Mouse (Mus musculus) embryonic fibroblast, embryonic 13.5 days (primary cell): ENCODE data around the gene Spag9. TPM values are rescaled to one million over a fixed set of nuclear protein-coding genes. Genes with fewer than 3 reads are reported as not detected.

ENCODE experiments used
- H3K27ac ChIP-seq: 2 replicates; pipeline ENCODE4 v1.5.1; 2012; ENCODE audit warnings: low read length, control low read depth, inconsistent platforms; ENCODE audit not compliant: insufficient read depth
- H3K4me1 ChIP-seq: 2 replicates; pipeline ENCODE4 v1.6.1; 2011; ENCODE audit warnings: low read length; ENCODE audit not compliant: control insufficient read depth, insufficient read depth
- H3K4me3 ChIP-seq: 2 replicates; pipeline ENCODE4 v1.5.1; 2011; ENCODE audit warnings: mild to moderate bottlenecking, control low read depth, low read length; ENCODE audit not compliant: insufficient read depth
- CTCF ChIP-seq: IDR thresholded peaks from 2 replicates; pipeline ENCODE4 v1.5.1; 2011; ENCODE audit warnings: mild to moderate bottlenecking, control low read depth, low read length, moderate library complexity, borderline replicate concordance; ENCODE audit not compliant: insufficient read depth
- POLR2A ChIP-seq: IDR thresholded peaks from 2 replicates; pipeline ENCODE4 v1.6.1; 2011; ENCODE audit warnings: low read depth, mild to moderate bottlenecking, control low read depth, low read length, moderate library complexity
- polyA plus RNA-seq: library from polyadenylated mRNA; stranded (reverse); fragments of >200 nt; gene quantifications from 2 replicates; pipeline ENCODE4 v1.2.4, GENCODE M21; 2011; ENCODE audit warnings: low read depth; ENCODE audit not compliant: missing spikeins, insufficient read length

The Spag9 gene
- polyA plus RNA-seq, 1 experiment, result 93.7 TPM

GRCm38 (mm10) chr11:93985265-93985664 is 10.6 kb upstream of the Spag9 start:
- H3K4me1 ChIP-seq, result peaks cover 9% of the 10 kb centered on the region
- H3K4me3 ChIP-seq, result no peak overlapping the region
- TF ChIP-seq CTCF (no peak), POLR2A (no peak)

GRCm38 (mm10) chr11:93986298-93986697 is 9.6 kb upstream of the Spag9 start:
- Histone ChIP-seq H3K4me1 (peaks cover 9% of the 10 kb centered on the region), H3K27ac (no peak overlapping the region), H3K4me3 (no peak overlapping the region)
- TF ChIP-seq POLR2A (no peak), CTCF (no peak)

More at GRCm38 (mm10) chr11:93985265-93985664, 10.6 kb upstream of the Spag9 start:
- H3K27ac ChIP-seq, result no peak overlapping the region

- TF ChIP-seq POLR2A (no peak), CTCF (no peak)
- Histone ChIP-seq H3K4me1 (peaks cover 9% of the 10 kb centered on the region), H3K4me3 (no peak overlapping the region), H3K27ac (no peak overlapping the region)
These were observed 8.9 kb upstream of the Spag9 start for GRCm38 (mm10) chr11:93987026-93987425.

GRCm38 (mm10) chr11:93987625-93988327 is 8.1 kb upstream of the Spag9 start:
- TF ChIP-seq POLR2A (no peak), CTCF (no peak)
- Histone ChIP-seq H3K4me1 (peaks cover 9% of the 10 kb centered on the region), H3K27ac (peak overlapping the region; percentile 90), H3K4me3 (no peak overlapping the region)

GRCm38 (mm10) chr11:93988328-93989062 is 7.4 kb upstream of the Spag9 start:
- Histone ChIP-seq H3K4me1 (peaks cover 9% of the 10 kb centered on the region), H3K27ac (peak overlapping the region; percentile 90), H3K4me3 (no peak overlapping the region)
- TF ChIP-seq POLR2A (0 out of 2 replicates have a peak, but pooled peaks have one; percentile 34), CTCF (no peak)

GRCm38 (mm10) chr11:93994531-93994930 is 1.4 kb upstream of the Spag9 start:
- TF ChIP-seq POLR2A (no peak), CTCF (no peak)
- H3K4me3 ChIP-seq, result 0 out of 2 replicates have a peak overlapping the region, but pooled peaks have one; percentile 1
- H3K4me1 ChIP-seq, result peaks cover 9% of the 10 kb centered on the region
- H3K27ac ChIP-seq, result peak overlapping the region; percentile 92

- TF ChIP-seq POLR2A, result peak; percentile 84
- TF ChIP-seq CTCF, result no peak
- H3K27ac ChIP-seq, result peak overlapping the region; percentile 99
- peaks cover 9% of the 10 kb centered on the region for H3K4me1 ChIP-seq
- H3K4me3 ChIP-seq, result peak overlapping the region; percentile 70
These were observed 676 bp upstream of the Spag9 start for GRCm38 (mm10) chr11:93995111-93995719.

GRCm38 (mm10) chr11:93996306-93997140 is 632 bp downstream of the Spag9 start:
- peaks cover 9% of the 10 kb centered on the region for H3K4me1 ChIP-seq
- H3K4me3 ChIP-seq, result peak overlapping the region; percentile 92
- no peak for TF ChIP-seq POLR2A
- peak overlapping the region; percentile 73 for H3K27ac ChIP-seq

- Histone ChIP-seq H3K4me1 (peaks cover 9% of the 10 kb centered on the region), H3K27ac (no peak overlapping the region), H3K4me3 (peak overlapping the region; percentile 92)
- TF ChIP-seq POLR2A, result no peak
- no peak for TF ChIP-seq CTCF
These were observed 1.4 kb downstream of the Spag9 start for GRCm38 (mm10) chr11:93997141-93997775.
